Mouse (Mus musculus) right cerebral cortex, postnatal 10 days (tissue): ENCODE measurements at regions not wholly inside any gene's neighbourhood (a gene's known extent, or its start where the extent isn't known, plus 50 kb on each side); places are given as distances from the start of the nearest gene placed in this dataset.

ENCODE experiments used
- DNase-seq, 2 experiments: peaks; one replicate each; pipeline ENCODE4 v3.0.0; 2021; ENCODE audit warnings: low spot score in 2 of 2

GRCm38 (mm10) chr7:70834787-70835461 lies 468.4 kb upstream of the Nr2f2 start:
- DNase-seq: no peak

GRCm38 (mm10) chr7:70828486-70829195 lies 462.1 kb upstream of the Nr2f2 start:
- DNase-seq: no peak

- no peak for DNase-seq
These were observed 459.5 kb upstream of the Nr2f2 start for GRCm38 (mm10) chr7:70826074-70826473.

- DNase-seq: no peak
These were observed 456.5 kb upstream of the Nr2f2 start for GRCm38 (mm10) chr7:70823020-70823419.

- peak; percentile 43 to 64 for DNase-seq
These were observed 455.8 kb upstream of the Nr2f2 start for GRCm38 (mm10) chr7:70822310-70822821.

GRCm38 (mm10) chr7:70821861-70822260 lies 455.3 kb upstream of the Nr2f2 start:
- no peak for DNase-seq

- DNase-seq: peak; percentile 28 to 33
These were observed 450.9 kb upstream of the Nr2f2 start for GRCm38 (mm10) chr7:70817347-70817913.

GRCm38 (mm10) chr7:70814391-70814790 lies 447.9 kb upstream of the Nr2f2 start:
- DNase-seq: no peak

GRCm38 (mm10) chr7:70813101-70813500 lies 446.6 kb upstream of the Nr2f2 start:
- DNase-seq: no peak

GRCm38 (mm10) chr7:70810411-70811090 lies 444.0 kb upstream of the Nr2f2 start:
- no peak for DNase-seq

GRCm38 (mm10) chr7:70804281-70804680 lies 437.7 kb upstream of the Nr2f2 start:
- no peak for DNase-seq

GRCm38 (mm10) chr7:70799976-70800375 lies 433.4 kb upstream of the Nr2f2 start:
- no peak for DNase-seq

GRCm38 (mm10) chr7:70799031-70799766 lies 432.7 kb upstream of the Nr2f2 start:
- no peak for DNase-seq

- DNase-seq: no peak
These were observed 429.7 kb upstream of the Nr2f2 start for GRCm38 (mm10) chr7:70796038-70796760.

- DNase-seq: no peak
These were observed 422.6 kb upstream of the Nr2f2 start for GRCm38 (mm10) chr7:70788902-70789796.

GRCm38 (mm10) chr7:70787966-70788365 lies 421.4 kb upstream of the Nr2f2 start:
- no peak for DNase-seq

GRCm38 (mm10) chr7:70780742-70781332 lies 414.3 kb upstream of the Nr2f2 start:
- no peak for DNase-seq

- DNase-seq: peak; percentile 20 to 22
These were observed 411.2 kb upstream of the Nr2f2 start for GRCm38 (mm10) chr7:70777763-70778162.

GRCm38 (mm10) chr7:70769655-70770054 lies 403.1 kb upstream of the Nr2f2 start:
- DNase-seq: no peak
